Mouse (Mus musculus) gastrocnemius, adult 2 months (tissue): ENCODE data around the gene Nisch. TPM values are rescaled to one million over a fixed set of nuclear protein-coding genes. Genes with fewer than 3 reads are reported as not detected.
A peak's percentile ranks its signal among the peaks of the same experiment; 100 is the strongest.

ENCODE experiments used
- DNase-seq: peaks from one replicate; pipeline ENCODE4 v3.0.0; 2022
- H3K27ac ChIP-seq: fragments of 200-600 bp; 2 replicates; pipeline ENCODE4 v1.8.1; 2022; ENCODE audit warnings: mild to moderate bottlenecking
- H3K4me3 ChIP-seq: fragments of 200-600 bp; 2 replicates; pipeline ENCODE4 v1.8.1; 2022; ENCODE audit warnings: mild to moderate bottlenecking, moderate library complexity
- CTCF ChIP-seq: fragments of 200-600 bp; IDR thresholded peaks from 2 replicates; pipeline ENCODE4 v1.8.1; 2022; ENCODE audit warnings: antibody characterized with exemption, mild to moderate bottlenecking, moderate library complexity
- intact Hi-C: fragments of 180-260 bp; cut with DNase I; formaldehyde crosslinking; loops from one replicate; pipeline ENCODE4 v1.15.1; 2025
- total RNA-seq, 2 experiments: library from RNA; stranded (reverse); gene quantifications; 2 replicates each; pipeline ENCODE4 v1.2.3; 2021

The Nisch gene
- total RNA-seq, 2 experiments from 2014 or later = 60.8 to 70.3 TPM

DNA sequence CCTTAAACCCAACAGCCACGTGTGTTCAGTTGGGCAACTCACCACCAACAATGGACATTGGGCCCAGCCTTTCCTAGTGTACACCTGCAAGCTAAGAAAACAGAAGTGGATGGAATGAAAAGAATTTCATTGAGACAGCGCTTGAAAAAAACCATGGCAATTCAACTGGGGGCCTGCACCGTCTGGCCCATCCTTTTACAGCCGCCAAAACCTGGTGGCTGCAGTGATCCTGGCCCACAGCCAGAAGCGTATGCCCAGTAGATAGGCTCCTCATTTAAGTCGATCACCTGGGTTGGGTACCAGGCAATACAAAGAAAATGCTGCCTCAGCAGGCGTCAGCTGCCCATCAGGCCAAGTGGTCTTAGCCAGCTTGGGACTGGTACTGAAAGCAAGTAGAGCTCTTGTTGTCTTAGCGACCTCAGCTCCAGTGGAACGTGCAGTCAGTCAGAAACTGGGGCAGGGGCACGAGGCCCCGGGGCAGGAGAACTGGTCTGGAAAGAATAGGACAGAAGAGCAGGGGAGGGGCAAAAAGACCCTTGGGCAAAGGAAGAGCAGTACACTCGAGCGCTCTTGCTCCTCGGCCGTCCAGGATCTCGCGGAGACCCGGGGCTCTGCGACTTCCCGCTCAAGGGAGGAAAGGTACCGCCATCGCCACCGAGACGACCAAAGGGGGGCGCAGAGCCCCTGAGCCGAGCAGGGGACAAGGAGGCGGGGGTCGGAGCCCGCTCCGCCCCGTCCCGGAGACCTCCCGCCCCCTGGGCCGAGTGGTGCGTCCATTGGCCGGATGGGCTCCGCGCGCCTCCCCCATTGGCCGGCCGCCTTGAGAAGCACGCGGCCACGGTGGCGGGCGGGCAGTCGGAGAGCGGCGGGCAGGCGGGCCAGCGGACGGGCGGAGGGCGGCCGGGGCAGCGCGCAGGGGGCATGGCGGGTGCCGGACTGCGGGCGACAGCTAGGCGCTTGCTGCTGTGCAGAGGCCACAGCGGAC, 86.2 kb downstream of the Nisch start, which contains the start of gene Nt5dc2:
Gene Nt5dc2 (plus strand): TSS at position 818 of the 985 bp plus-strand sequence.
- H3K27ac ChIP-seq = peak within 1 kb of the TSS; percentile 68
- DNase-seq = peak; percentile 94
- TF ChIP-seq CTCF = no peak
- intact Hi-C loops = loop anchor here (5.0 kb wide), 1 partner anchor 47 kb away; no protein-coding TSS in a partner anchor
- peak within 1 kb of the TSS; percentile 79 for H3K4me3 ChIP-seq

DNA sequence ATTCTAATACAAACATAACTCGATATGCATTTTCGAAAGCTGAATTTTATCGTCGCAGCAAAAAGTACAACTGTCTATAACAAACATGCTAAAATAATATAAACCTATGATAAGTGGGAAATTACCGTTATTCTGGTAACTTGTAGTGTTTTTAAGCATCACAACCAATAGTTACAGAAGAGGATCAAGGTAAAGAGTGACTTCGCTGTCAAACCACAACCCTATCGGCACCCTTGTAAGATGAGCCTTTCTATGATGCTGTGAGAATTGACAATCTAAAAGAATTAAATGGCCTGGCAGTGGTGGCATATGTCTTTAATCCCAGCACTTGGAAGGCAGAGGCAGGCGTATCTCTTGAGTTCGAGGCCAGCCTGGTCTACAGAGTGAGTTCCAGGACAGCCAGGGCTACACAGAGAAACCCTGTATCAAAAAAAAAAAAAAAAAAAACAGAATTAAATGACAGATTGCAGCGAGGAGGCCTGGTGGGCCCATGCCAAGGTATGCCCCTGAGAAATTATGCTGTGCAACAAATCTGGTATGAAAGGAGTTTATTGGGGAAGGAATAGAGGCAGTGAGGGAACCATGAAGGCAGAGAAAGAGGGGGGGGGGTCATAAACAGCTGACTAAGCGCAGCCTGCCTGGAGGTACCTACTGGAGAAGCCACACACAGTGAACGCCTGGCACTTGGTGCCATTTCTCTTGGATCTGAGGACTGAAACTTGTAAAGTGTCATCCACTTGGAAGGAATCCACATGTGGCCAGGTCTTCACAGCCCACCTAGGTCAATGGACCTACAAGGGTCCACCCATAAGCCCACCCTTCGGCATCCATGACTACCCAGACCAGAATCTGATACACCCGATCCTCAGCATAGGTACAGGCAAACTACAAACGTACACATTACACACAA, 87.2 kb downstream of the Nisch start:
- TF ChIP-seq CTCF = no peak
- intact Hi-C loops = loop anchor here (2.0 to 5.0 kb wide), 4 partner anchors 43 to 123 kb away; partner anchors contain the start of genes Bap1 and Phf7
- DNase-seq = no peak
- Histone ChIP-seq H3K4me3 (peak overlapping the region; percentile 91), H3K27ac (peak overlapping the region; percentile 73)

DNA sequence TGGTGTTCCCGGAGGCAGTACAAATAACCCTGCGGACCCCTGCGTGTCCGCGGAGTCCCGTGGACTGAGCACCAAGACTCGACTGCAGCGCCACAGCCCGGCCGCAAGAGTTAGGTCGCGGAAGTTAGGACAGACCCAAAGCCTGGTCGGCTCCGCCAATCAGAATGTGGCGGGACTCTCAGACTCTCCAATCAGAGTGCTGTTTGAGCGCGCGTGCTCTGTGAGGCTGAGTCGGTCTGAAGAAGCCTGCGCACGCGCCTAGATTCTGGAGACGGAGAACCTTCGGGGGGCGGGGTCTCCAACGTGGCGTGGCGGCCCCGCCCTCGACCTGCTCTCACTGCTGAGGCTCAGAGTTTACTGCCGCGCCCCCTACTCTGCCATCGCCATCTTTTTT, 87.9 kb downstream of the Nisch start, which contains the start of gene Smim4:
Gene Smim4 (minus strand): TSS at position 131 of the 394 bp plus-strand sequence.
- intact Hi-C loops = loop anchor here (2.0 to 5.0 kb wide), 3 partner anchors 42 to 123 kb away; partner anchors contain the start of genes Bap1 and Phf7
- peak; percentile 71 for TF ChIP-seq CTCF

DNA sequence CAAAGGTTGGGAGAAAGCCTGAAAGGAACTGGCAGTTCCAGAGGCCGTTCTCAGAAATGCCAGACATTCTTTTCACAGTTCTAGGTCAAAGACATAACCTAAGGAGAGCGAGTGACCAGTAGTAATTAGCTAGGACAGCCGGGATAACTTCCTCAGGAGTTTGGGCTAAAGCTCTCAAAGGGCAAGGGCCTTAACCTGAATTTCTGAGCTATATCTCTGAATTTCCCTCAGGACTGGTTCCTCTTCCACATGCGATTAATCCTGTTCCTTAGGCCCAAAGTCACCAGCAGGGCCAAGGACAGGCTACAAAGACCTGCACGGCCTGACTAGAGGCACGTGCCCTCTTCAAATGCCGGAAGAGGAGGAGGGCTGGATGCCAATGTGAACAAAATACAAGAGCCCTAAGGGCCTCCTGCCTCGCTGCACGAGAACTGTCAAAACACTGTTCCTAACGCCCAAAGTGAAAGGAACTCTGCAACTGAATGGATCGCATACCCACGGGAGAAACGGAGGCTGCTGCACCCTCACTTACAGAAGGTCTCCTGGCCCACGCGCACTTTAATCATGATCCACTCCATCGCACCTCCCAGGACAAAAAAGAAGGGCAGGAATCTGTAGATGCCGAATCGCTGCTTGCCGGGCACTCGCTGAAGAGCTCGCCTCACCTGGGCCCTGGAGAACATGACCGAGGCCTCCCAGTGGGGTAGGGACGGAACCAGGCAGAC, 88.5 kb downstream of the Nisch start:
- Histone ChIP-seq H3K4me3 (peak overlapping the region; percentile 91), H3K27ac (peak overlapping the region; percentile 93)
- TF ChIP-seq CTCF = no peak
- intact Hi-C loops = loop anchor here (2.0 to 5.0 kb wide), 3 partner anchors 41 to 124 kb away; partner anchors contain the start of genes Bap1 and Phf7
- peak; percentile 51 for DNase-seq

More for the DNA sequence above, 87.9 kb downstream of the Nisch start, which contains the start of gene Smim4:
- Histone ChIP-seq H3K4me3 (peak within 1 kb of the TSS; percentile 91), H3K27ac (peak within 1 kb of the TSS; percentile 93)
- DNase-seq = peak; percentile 98

DNA sequence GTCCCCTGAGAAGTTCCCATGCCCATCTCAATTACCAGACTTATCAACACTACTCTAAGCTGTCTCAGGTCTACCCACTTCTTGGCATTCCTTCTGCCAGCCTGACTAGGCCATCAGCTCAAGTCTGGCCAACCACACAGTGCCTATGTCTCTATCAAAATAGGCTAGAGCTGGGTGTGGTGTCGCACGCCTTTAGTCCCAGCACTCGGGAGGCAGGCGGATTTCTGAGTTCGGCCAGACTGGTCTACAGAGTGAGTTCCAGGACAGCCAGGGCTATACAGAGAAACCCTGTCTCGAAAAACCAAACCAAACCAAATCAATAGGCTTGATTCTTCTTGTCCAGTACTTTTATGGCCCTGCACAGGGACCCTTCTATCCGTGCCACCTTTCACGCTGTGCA, 89.9 kb downstream of the Nisch start:
- Histone ChIP-seq H3K27ac (no peak overlapping the region), H3K4me3 (peak overlapping the region; percentile 23)
- intact Hi-C loops = loop anchor here (5.0 kb wide), 1 partner anchor 125 kb away; the partner anchor contains the start of genes Bap1 and Phf7
- no peak for TF ChIP-seq CTCF
- no peak for DNase-seq

DNA sequence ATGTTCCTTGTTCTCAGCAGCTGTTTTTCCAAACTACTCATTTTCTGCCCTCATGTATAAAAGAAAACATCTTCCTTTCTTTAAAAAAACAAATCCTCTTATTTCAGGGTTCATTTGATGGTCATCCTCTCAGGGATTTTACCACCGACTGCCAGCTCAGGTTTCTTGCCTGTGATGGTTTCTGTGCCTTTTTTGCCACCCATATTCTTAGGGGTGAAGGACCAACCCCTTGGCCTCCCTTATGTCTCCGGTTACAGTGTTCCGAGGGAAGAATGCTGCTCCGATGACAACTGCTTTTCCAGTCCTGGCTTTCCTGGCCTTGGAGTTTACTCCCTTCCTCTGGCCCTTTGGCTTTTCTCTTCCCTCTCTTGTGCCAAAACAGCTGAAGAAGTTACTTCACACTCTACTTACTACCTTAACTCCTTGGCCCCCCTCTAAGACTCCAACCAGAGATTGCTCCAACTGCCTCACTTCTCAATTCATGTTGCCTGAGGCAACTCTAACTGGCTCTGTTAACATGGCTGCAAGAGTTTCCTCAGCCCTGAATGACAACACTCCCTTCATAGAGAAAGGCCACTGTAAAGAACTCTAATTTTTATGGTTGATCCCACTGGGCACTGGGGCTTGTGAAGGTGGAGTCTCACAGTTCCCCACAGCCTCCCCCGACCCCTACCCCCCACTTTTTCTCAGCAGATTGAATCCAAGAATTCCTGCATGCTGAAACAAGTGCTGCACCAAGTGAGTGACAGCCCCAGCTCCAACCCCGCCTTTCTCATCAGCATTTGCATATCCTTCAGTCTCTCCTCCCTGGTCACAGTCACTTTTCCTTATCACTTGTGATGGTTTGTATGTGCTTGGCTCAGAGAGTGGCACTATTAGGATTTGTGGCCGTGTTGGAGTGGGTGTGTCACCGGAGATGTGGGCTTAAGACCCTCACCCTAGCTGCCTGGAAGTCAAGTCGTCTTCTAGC, 91.4 kb downstream of the Nisch start:
- no peak for DNase-seq
- H3K4me3 ChIP-seq = no peak overlapping the region
- TF ChIP-seq CTCF = no peak
- intact Hi-C loops = loop anchor here (5.0 kb wide), 1 partner anchor 127 kb away; the partner anchor contains the start of genes Bap1 and Phf7
- H3K27ac ChIP-seq = peak overlapping the region; percentile 55

Other genes with a start within 250 kb of the Nisch start
- gene Glt8d1, start 215.5 kb downstream of the Nisch start, total RNA-seq = 10 to 100 TPM in 1 of 2 experiments, 1 to 10 TPM in 1; 9.0 to 13.6 TPM
- 100 to 1,000 TPM; 129 to 130 TPM for gene Spcs1, start 215.3 kb downstream of the Nisch start, total RNA-seq
- gene Pbrm1, start 197.8 kb downstream of the Nisch start, total RNA-seq = 10 to 100 TPM; 45.3 to 49.8 TPM
- 10 to 100 TPM; 28.4 to 33.4 TPM for gene Gnl3, start 197.8 kb downstream of the Nisch start, total RNA-seq
- gene Smim4, start 88.0 kb downstream of the Nisch start, total RNA-seq = 10 to 100 TPM; 33.4 to 36.1 TPM
- 1 to 10 TPM; 1.2 to 1.7 TPM for gene Nt5dc2, start 85.9 kb downstream of the Nisch start, total RNA-seq
- gene Stab1, start 48.3 kb downstream of the Nisch start, total RNA-seq = 10 to 100 TPM; 14.0 to 16.5 TPM
- 1,000 to 10,000 TPM in 1 of 2 experiments, 100 to 1,000 TPM in 1; 386 to 1,185 TPM for gene Tnnc1, start 8.6 kb downstream of the Nisch start, total RNA-seq
- 1 to 10 TPM; 7.0 to 8.3 TPM for gene Sema3g, start 914 bp upstream of the Nisch start, total RNA-seq
- 1 to 10 TPM; 7.3 to 8.9 TPM for gene Phf7, start 34.4 kb upstream of the Nisch start, total RNA-seq
- gene Bap1, start 34.5 kb upstream of the Nisch start, total RNA-seq = 10 to 100 TPM; 46.7 to 48.0 TPM
- gene Dnah1, start 107.0 kb upstream of the Nisch start, total RNA-seq = under 1 TPM; 0.03 to 0.08 TPM
- gene Capn7, start 119.7 kb upstream of the Nisch start, total RNA-seq = 10 to 100 TPM; 29.4 to 33.6 TPM
- gene Sh3bp5, start 219.1 kb upstream of the Nisch start, total RNA-seq = 10 to 100 TPM; 55.1 to 58.5 TPM